Mouse (Mus musculus): ENCODE results near the gene P2rx7.

- TF ChIP-seq CTCF (IDR thresholded peaks at IDR 0.05; ENCODE audit: control insufficient read depth, insufficient read depth, insufficient read length): no peak
- TF ChIP-seq FOSL1 (IDR thresholded peaks at IDR 0.05; ENCODE audit: insufficient read depth, low read length, poor library complexity, severe bottlenecking): no peak
- TF ChIP-seq CEBPB (IDR thresholded peaks at IDR 0.05; ENCODE audit: low read depth): no peak
- no peak for TF ChIP-seq MAX (IDR thresholded peaks at IDR 0.05)
Observed at GRCm38 (mm10) chr5:122623861-122624260, 19.9 kb upstream of the P2rx7 start.
